Mouse (Mus musculus) lung, postnatal 4 days (tissue): ENCODE data around the gene Slc25a19.

Experiments used
- DNase-seq, 2 experiments: peaks; one replicate each; pipeline ENCODE4 v3.0.0; 2021

Slc25a19 gene

GRCm38 (mm10) chr11:115590526-115591075 is 37.5 kb downstream of the Slc25a19 start:
- DNase-seq = no peak

- no peak for DNase-seq
These were observed 40.1 kb downstream of the Slc25a19 start for GRCm38 (mm10) chr11:115587984-115588383.

GRCm38 (mm10) chr11:115586403-115586802 is 41.7 kb downstream of the Slc25a19 start:
- DNase-seq = no peak

GRCm38 (mm10) chr11:115585573-115586100 is 42.5 kb downstream of the Slc25a19 start:
- DNase-seq = no peak

- no peak for DNase-seq
These were observed 43.6 kb downstream of the Slc25a19 start for GRCm38 (mm10) chr11:115584376-115585073.

- no peak for DNase-seq
These were observed 45.0 kb downstream of the Slc25a19 start for GRCm38 (mm10) chr11:115582913-115583606.

GRCm38 (mm10) chr11:115579080-115579479 is 49.0 kb downstream of the Slc25a19 start:
- no peak for DNase-seq

GRCm38 (mm10) chr11:115564961-115565360 is 63.1 kb downstream of the Slc25a19 start:
- no peak for DNase-seq
